Mouse (Mus musculus) MEL (cell line): ENCODE data around the gene Gm42715. TPM values are rescaled to one million over a fixed set of nuclear protein-coding genes. Genes with fewer than 3 reads are reported as not detected.
"Not testable (repeated sequence)": the region's sequence is repeated elsewhere in the genome, so short reads cannot be mapped to it uniquely, and the experiment has no call there.

Experiments
- DNase-seq: peaks from one replicate; pipeline ENCODE4 v3.0.0; 2011; ENCODE audit warnings: low read depth, low spot score
- H3K27ac ChIP-seq: 2 replicates; pipeline ENCODE4 v1.5.1; 2012; ENCODE audit warnings: low read depth, mild to moderate bottlenecking, control low read depth, low read length, moderate library complexity; ENCODE audit not compliant: control insufficient read depth
- H3K27me3 ChIP-seq, 2 experiments: fragments of 150-350 bp in 1 of 2; sonication (generic) in 1 of 2; 2 replicates each; pipeline ENCODE4 v1.6.1; 2012; ENCODE audit warnings: low read length in 2 of 2, mild to moderate bottlenecking in 2 of 2, improper control_type of control experiment in 1 of 2, moderate library complexity in 1 of 2; ENCODE audit not compliant: insufficient read depth in 2 of 2, control insufficient read depth in 1 of 2
- H3K36me3 ChIP-seq, 2 experiments: 2 replicates each; pipeline ENCODE4 v1.6.1; 2012 to 2014; ENCODE audit warnings: low read length in 2 of 2, improper control_type of control experiment in 1 of 2, inconsistent platforms in 1 of 2, mild to moderate bottlenecking in 1 of 2; ENCODE audit not compliant: insufficient read depth in 2 of 2, control insufficient read depth in 1 of 2
- H3K4me1 ChIP-seq, 2 experiments: fragments of 150-350 bp in 1 of 2; sonication (generic) in 1 of 2; 2 replicates each; pipeline ENCODE4 v1.6.1; 2012; ENCODE audit warnings: low read length in 2 of 2, improper control_type of control experiment in 1 of 2, mild to moderate bottlenecking in 1 of 2; ENCODE audit not compliant: insufficient read depth in 2 of 2, control insufficient read depth in 1 of 2
- H3K4me3 ChIP-seq, 2 experiments: fragments of 150-350 bp in 1 of 2; sonication (generic) in 1 of 2; 2 replicates each; pipeline ENCODE4 v1.5.1; 2012; ENCODE audit warnings: low read depth in 2 of 2, low read length in 2 of 2, mild to moderate bottlenecking in 2 of 2, moderate library complexity in 2 of 2, control low read depth in 1 of 2, improper control_type of control experiment in 1 of 2; ENCODE audit not compliant: control insufficient read depth in 1 of 2, insufficient read depth in 1 of 2
- H3K79me2 ChIP-seq: 2 replicates; pipeline ENCODE4 v1.6.1; 2012; ENCODE audit warnings: mild to moderate bottlenecking, low read length, moderate library complexity; ENCODE audit not compliant: control insufficient read depth, poor library complexity, insufficient read depth
- H3K9ac ChIP-seq: 2 replicates; pipeline ENCODE4 v1.6.1; 2012; ENCODE audit warnings: low read depth, mild to moderate bottlenecking, control low read depth, low read length, moderate library complexity; ENCODE audit not compliant: control insufficient read depth, poor library complexity, severe bottlenecking
- H3K9me3 ChIP-seq: fragments of 150-350 bp; sonication (generic); replicated peaks from 2 replicates; pipeline ENCODE4 v1.6.1; 2012; ENCODE audit warnings: mild to moderate bottlenecking, low read length, improper control_type of control experiment, moderate library complexity; ENCODE audit not compliant: insufficient read depth
- CHD1 ChIP-seq: IDR thresholded peaks from 2 replicates; pipeline ENCODE4 v1.6.1; 2012; ENCODE audit warnings: low read depth, mild to moderate bottlenecking, inconsistent platforms, low read length, improper control_type of control experiment
- CHD2 ChIP-seq: IDR thresholded peaks from 2 replicates; pipeline ENCODE4 v1.6.1; 2011; ENCODE audit warnings: low read length, improper control_type of control experiment
- CTCF ChIP-seq, 3 experiments: IDR thresholded peaks in 2 of 3; conservative IDR thresholded peaks in 1 of 3; 2 replicates each; pipeline ENCODE4 v1.5.1; 2011 to 2012; ENCODE audit warnings: low read length in 3 of 3, low read depth in 2 of 3, mild to moderate bottlenecking in 2 of 3, improper control_type of control experiment in 1 of 3, inconsistent platforms in 1 of 3, mixed read lengths in 1 of 3, moderate library complexity in 1 of 3; ENCODE audit not compliant: control insufficient read depth in 1 of 3, insufficient read depth in 1 of 3, poor library complexity in 1 of 3, severe bottlenecking in 1 of 3
- E2F4 ChIP-seq: IDR thresholded peaks from 2 replicates; pipeline ENCODE4 v1.6.1; 2011; ENCODE audit warnings: low read depth, low read length, improper control_type of control experiment, borderline replicate concordance
- ETS1 ChIP-seq: IDR thresholded peaks from 2 replicates; pipeline ENCODE4 v1.6.1; 2012; ENCODE audit warnings: low read depth, mild to moderate bottlenecking, inconsistent platforms, low read length, improper control_type of control experiment, moderate library complexity
- KAT2A ChIP-seq: conservative IDR thresholded peaks from 2 replicates; pipeline ENCODE4 v1.6.1; 2012; ENCODE audit warnings: low read depth, low read length, improper control_type of control experiment, inconsistent platforms
- MAFK ChIP-seq: IDR thresholded peaks from 2 replicates; pipeline ENCODE4 v1.6.1; 2011; ENCODE audit warnings: low read depth, mild to moderate bottlenecking, low read length, improper control_type of control experiment, borderline replicate concordance
- MAZ ChIP-seq: IDR thresholded peaks from 2 replicates; pipeline ENCODE4 v1.6.1; 2012; ENCODE audit warnings: low read depth, mild to moderate bottlenecking, inconsistent platforms, low read length, improper control_type of control experiment
- NRF1 ChIP-seq: IDR thresholded peaks from 2 replicates; pipeline ENCODE4 v1.6.1; 2014; ENCODE audit warnings: low read depth, mild to moderate bottlenecking, inconsistent platforms, low read length, improper control_type of control experiment, moderate library complexity; ENCODE audit not compliant: poor library complexity, insufficient read depth, severe bottlenecking
- POLR2AphosphoS2 ChIP-seq: IDR thresholded peaks from 2 replicates; pipeline ENCODE4 v1.6.1; 2011; ENCODE audit warnings: low read length, improper control_type of control experiment
- TAL1 ChIP-seq: IDR thresholded peaks from 2 replicates; pipeline ENCODE4 v1.6.1; 2012; ENCODE audit warnings: mild to moderate bottlenecking, inconsistent platforms, low read length, moderate library complexity, mixed read lengths
- TBP ChIP-seq: IDR thresholded peaks from 2 replicates; pipeline ENCODE4 v1.8.0; 2011; ENCODE audit warnings: low read depth, low read length, improper control_type of control experiment
- TCF12 ChIP-seq: IDR thresholded peaks from 2 replicates; pipeline ENCODE4 v1.6.1; 2014; ENCODE audit warnings: low read depth, mild to moderate bottlenecking, inconsistent platforms, low read length, improper control_type of control experiment, moderate library complexity
- UBTF ChIP-seq: IDR thresholded peaks from 2 replicates; pipeline ENCODE4 v1.6.1; 2012; ENCODE audit warnings: low read depth, mild to moderate bottlenecking, inconsistent platforms, low read length, improper control_type of control experiment, moderate library complexity, borderline replicate concordance; ENCODE audit not compliant: insufficient read depth
- USF1 ChIP-seq: IDR thresholded peaks from 2 replicates; pipeline ENCODE4 v1.6.1; 2014; ENCODE audit warnings: low read depth, mild to moderate bottlenecking, inconsistent platforms, low read length, improper control_type of control experiment, moderate library complexity
- ZKSCAN1 ChIP-seq: IDR thresholded peaks from 2 replicates; pipeline ENCODE4 v1.6.1; 2012; ENCODE audit warnings: low read depth, mild to moderate bottlenecking, inconsistent platforms, low read length, improper control_type of control experiment, moderate library complexity
- ZMIZ1 ChIP-seq: IDR thresholded peaks from 2 replicates; pipeline ENCODE4 v1.6.1; 2012; ENCODE audit warnings: low read depth, mild to moderate bottlenecking, inconsistent platforms, low read length, improper control_type of control experiment, moderate library complexity
- ZNF384 ChIP-seq: IDR thresholded peaks from 2 replicates; pipeline ENCODE4 v1.6.1; 2012; ENCODE audit warnings: low read depth, mild to moderate bottlenecking, inconsistent platforms, low read length, improper control_type of control experiment
- polyA plus RNA-seq, 2 experiments: library from polyadenylated mRNA; stranded (reverse) in 1 of 2; unstranded in 1 of 2; fragments of >175 nt in 1 of 2; fragments of >200 nt in 1 of 2; gene quantifications; 2 replicates each; pipeline versions ENCODE4 v1.2.1 to v1.2.4; 2012; ENCODE audit warnings: low replicate concordance in 2 of 2, low read depth in 1 of 2; ENCODE audit not compliant: insufficient read length in 2 of 2, insufficient read depth in 1 of 2, missing spikeins in 1 of 2
- total RNA-seq: library from RNA; depleted of rRNA; stranded (reverse); fragments of 300-350 nt; gene quantifications from 2 replicates; pipeline ENCODE4 v1.2.3, GENCODE M21; 2012

Gene Gm42715
- total and polyA plus RNA-seq, 3 experiments, result 9.0 to 25.4 TPM; not detected in 1

DNA sequence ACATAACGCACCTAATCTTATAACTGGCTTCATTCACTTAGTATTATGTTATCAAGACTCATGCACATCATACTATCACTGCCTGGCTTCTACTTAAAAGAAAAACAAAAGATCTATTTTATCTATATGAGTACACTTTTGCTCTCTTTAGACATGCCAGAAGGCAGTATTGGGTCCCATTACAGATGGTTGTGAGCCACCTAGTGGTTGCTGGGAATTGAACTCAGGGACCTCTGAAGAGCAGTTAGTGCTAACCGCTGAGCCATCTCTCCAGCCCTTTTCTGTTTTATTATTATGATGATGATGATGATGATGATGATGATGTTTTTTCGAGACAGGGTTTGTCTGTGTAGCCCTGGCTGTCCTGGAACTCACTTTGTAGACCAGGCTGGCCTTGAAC lies 21.0 kb upstream of the Gm42715 start (continued):
- TF ChIP-seq ETS1, result no peak
- no peak for TF ChIP-seq KAT2A
- no peak for TF ChIP-seq E2F4
- no peak for TF ChIP-seq TAL1
- no peak for TF ChIP-seq USF1
- TF ChIP-seq CHD2, result no peak
- TF ChIP-seq TBP, result no peak
- TF ChIP-seq NRF1, result no peak
- TF ChIP-seq ZNF384, result no peak
- TF ChIP-seq CTCF (IDR thresholded peaks at IDR 0.05 in 2 of 3, conservative IDR thresholded peaks at IDR 0.05 in 1 of 3; ENCODE audit: control insufficient read depth in 1 of 3, insufficient read depth in 1 of 3, low read depth in 2 of 3, low read length in 3 of 3, poor library complexity in 1 of 3, severe bottlenecking in 1 of 3), result peak; percentile 47 to 84 (median 61)
- no peak for TF ChIP-seq MAFK
- TF ChIP-seq POLR2AphosphoS2, result no peak

DNA sequence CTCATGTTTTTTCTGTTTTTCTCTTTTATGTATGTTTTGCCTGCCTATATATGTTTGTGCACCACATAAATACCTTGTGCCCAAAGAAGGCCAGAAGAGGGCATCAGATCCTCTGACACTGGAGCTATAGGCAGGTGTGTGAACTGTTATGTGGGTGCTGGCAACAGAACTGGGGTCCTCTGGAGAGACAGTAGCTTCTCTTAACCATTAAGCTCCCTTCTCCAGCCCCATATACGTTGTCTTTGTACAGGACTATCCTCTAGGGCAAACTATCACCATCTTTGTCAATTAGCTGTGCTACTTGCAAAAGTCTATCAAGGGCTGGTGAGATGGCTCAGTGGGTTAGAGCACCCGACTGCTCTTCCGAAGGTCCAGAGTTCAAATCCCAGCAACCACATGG lies 11.1 kb upstream of the Gm42715 start:
- Histone ChIP-seq H3K27me3 (no peaks in the 10 kb centered on the region), H3K4me1 (no peaks in the 10 kb centered on the region; a peak in 1 of 4 replicates), H3K4me3 (no peak overlapping the region), H3K79me2 (peaks cover 10% of the 10 kb centered on the region), H3K36me3 (peaks cover 1 to 13% of the 10 kb centered on the region in 2 experiments; a peak in 3 of 4 replicates), H3K9ac (no peak overlapping the region), H3K27ac (no peak overlapping the region), H3K9me3 (no peaks in the 10 kb centered on the region)
- DNase-seq, result no peak
- TF ChIP-seq CHD1 (no peak), MAZ (no peak), TBP (no peak), ZMIZ1 (no peak), TCF12 (no peak), ZKSCAN1 (no peak), UBTF (no peak), USF1 (no peak), NRF1 (no peak)

DNA sequence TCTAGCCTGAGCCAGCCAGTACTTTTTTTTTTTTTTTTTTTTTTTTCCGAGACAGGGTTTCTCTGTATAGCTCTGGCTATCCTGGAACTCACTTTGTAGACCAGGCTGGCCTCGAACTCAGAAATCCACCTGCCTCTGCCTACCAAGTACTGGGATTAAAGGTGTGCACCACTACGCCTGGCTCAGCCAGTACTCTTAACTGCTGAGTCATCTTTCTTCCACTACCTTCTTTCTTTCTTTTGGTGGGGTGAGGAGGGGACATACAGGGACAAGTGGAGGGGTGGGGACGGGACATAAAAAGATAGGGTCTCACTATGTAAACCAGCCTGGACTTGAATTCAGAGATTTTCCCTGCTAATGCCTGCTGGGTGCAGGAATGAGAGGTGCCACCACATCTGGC lies 9.6 kb upstream of the Gm42715 start:
- H3K27me3 ChIP-seq, H3K9me3 ChIP-seq, H3K27ac ChIP-seq, DNase-seq, H3K4me1 ChIP-seq, H3K4me3 ChIP-seq, H3K9ac ChIP-seq: not testable (repeated sequence)
- TF ChIP-seq MAFK, result 0 out of 2 replicates have a peak, but pooled peaks have one; percentile 39
- Histone ChIP-seq H3K79me2 (peaks cover 24% of the 10 kb centered on the region), H3K36me3 (peaks cover 1 to 27% of the 10 kb centered on the region in 2 experiments; a peak in 2 of 4 replicates)
